Mouse (Mus musculus) ES-Bruce4 (cell line): Measurements from ENCODE around the gene Itln1. TPM values are rescaled to one million over a fixed set of nuclear protein-coding genes. Genes with fewer than 3 reads are reported as not detected.
A peak's percentile ranks its signal among the peaks of the same experiment; 100 is the strongest.

Source experiments
- H3K27ac ChIP-seq: 2 replicates; pipeline ENCODE4 v1.5.1; 2012; ENCODE audit warnings: low read length, inconsistent platforms; ENCODE audit not compliant: insufficient read depth
- H3K27me3 ChIP-seq: 2 replicates; pipeline ENCODE4 v1.6.1; 2012; ENCODE audit warnings: mild to moderate bottlenecking, low read length, inconsistent platforms; ENCODE audit not compliant: control insufficient read depth, poor library complexity, insufficient read depth, severe bottlenecking
- H3K36me3 ChIP-seq: 2 replicates; pipeline ENCODE4 v1.6.1; 2012; ENCODE audit warnings: inconsistent platforms, mild to moderate bottlenecking, low read length, moderate library complexity; ENCODE audit not compliant: control insufficient read depth, poor library complexity, insufficient read depth, severe bottlenecking
- H3K4me1 ChIP-seq: one replicate; pipeline ENCODE4 v1.8.1; 2011; ENCODE audit warnings: low read length; ENCODE audit not compliant: control insufficient read depth, insufficient read depth
- H3K4me3 ChIP-seq: 2 replicates; pipeline ENCODE4 v1.5.1; 2011; ENCODE audit warnings: low read depth, mild to moderate bottlenecking, low read length
- H3K9ac ChIP-seq: 2 replicates; pipeline ENCODE4 v1.6.1; 2012; ENCODE audit warnings: low read depth, mild to moderate bottlenecking, inconsistent platforms; ENCODE audit not compliant: poor library complexity, severe bottlenecking
- H3K9me3 ChIP-seq: replicated peaks from 2 replicates; pipeline ENCODE4 v1.6.1; 2012; ENCODE audit warnings: mild to moderate bottlenecking, low read length, inconsistent platforms; ENCODE audit not compliant: control insufficient read depth, poor library complexity, insufficient read depth, severe bottlenecking
- CTCF ChIP-seq: IDR thresholded peaks from one replicate; pipeline ENCODE4 v1.8.1; 2011; ENCODE audit warnings: low read depth, low read length
- EP300 ChIP-seq: IDR thresholded peaks from 2 replicates; pipeline ENCODE4 v1.6.1; 2011; ENCODE audit warnings: low read depth, low read length; ENCODE audit not compliant: insufficient read depth
- POLR2A ChIP-seq: IDR thresholded peaks from one replicate; pipeline ENCODE4 v1.8.1; 2011; ENCODE audit warnings: low read length; ENCODE audit not compliant: insufficient read depth
- polyA plus RNA-seq: library from polyadenylated mRNA; stranded (reverse); fragments of >200 nt; gene quantifications from 2 replicates; pipeline ENCODE4 v1.2.4, GENCODE M21; 2011; ENCODE audit warnings: low read depth; ENCODE audit not compliant: missing spikeins, insufficient read depth, insufficient read length

Itln1 gene
- polyA plus RNA-seq, 1 experiment: not detected

DNA sequence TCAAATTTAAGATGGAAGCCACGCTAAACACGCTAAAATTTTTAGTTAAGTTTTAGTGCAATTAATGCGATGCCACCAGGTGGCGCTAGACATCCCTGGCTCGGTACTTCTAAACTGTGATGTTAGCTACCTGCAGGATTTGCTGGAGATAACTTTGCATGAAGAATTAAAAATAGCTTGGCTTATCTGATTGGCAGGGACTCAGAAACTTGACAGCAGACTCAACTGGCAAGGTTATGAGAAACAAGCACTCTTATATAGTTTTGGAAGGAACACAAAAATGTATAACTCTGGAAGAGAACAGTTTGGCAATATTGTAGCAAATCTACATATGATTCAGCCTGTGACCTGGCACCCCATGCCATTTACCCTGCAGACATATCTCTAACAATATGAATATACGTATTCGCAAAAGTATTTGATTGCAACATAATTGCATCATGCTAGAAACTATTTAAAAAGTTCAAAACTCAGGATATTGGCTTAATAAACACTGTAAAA lies 64.7 kb downstream of the Itln1 start:
- H3K4me1 ChIP-seq: peaks cover 5% of the 10 kb centered on the region
- H3K27me3 ChIP-seq: no peaks in the 10 kb centered on the region
- no peak overlapping the region for H3K4me3 ChIP-seq
- H3K36me3 ChIP-seq: no peaks in the 10 kb centered on the region
- H3K9ac ChIP-seq: peak overlapping the region; percentile 52; the same call in 1 of the 2 replicates
- peak; percentile 34 for TF ChIP-seq CTCF
- no peak for TF ChIP-seq POLR2A
- no peak for TF ChIP-seq EP300
- H3K27ac ChIP-seq: no peak overlapping the region
- H3K9me3 ChIP-seq: no peaks in the 10 kb centered on the region

DNA sequence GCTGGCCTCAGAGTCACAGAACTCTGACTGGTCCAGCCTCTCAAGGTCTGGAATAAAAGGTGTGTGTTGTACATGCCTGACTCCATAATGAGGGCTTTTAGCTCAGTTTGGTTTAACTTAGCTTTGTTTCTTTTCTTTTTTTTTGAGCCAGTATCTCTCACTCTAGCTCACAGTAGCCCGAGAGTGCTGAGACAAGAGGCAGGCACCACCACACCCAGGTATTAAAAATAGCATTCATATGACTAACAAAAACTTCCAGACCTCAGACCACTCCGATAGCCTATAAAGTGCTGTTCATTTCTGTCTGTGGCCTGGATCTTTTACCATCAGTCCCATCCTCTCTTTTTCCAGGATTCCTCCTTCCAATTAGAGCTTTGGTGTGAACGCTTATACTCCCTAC lies 65.4 kb downstream of the Itln1 start:
- no peak overlapping the region for H3K27ac ChIP-seq
- TF ChIP-seq EP300 (no peak), POLR2A (no peak), CTCF (no peak)
- H3K27me3 ChIP-seq: no peaks in the 10 kb centered on the region
- no peak overlapping the region for H3K9ac ChIP-seq
- no peak overlapping the region for H3K4me3 ChIP-seq
- H3K9me3 ChIP-seq: no peaks in the 10 kb centered on the region
- no peaks in the 10 kb centered on the region for H3K36me3 ChIP-seq
- peaks cover 5% of the 10 kb centered on the region for H3K4me1 ChIP-seq

Other genes with a start within 250 kb of the Itln1 start
- 48.4 and 51.2 TPM in 2 replicates for gene Usp21, start 247.3 kb downstream of the Itln1 start, polyA plus RNA-seq
- 59.8 and 66.0 TPM in 2 replicates for gene Ufc1, start 240.3 kb downstream of the Itln1 start, polyA plus RNA-seq
- gene Dedd, start 206.1 kb downstream of the Itln1 start, polyA plus RNA-seq: 45.2 and 49.8 TPM in 2 replicates
- 42.9 and 52.0 TPM in 2 replicates for gene Nit1, start 189.6 kb downstream of the Itln1 start, polyA plus RNA-seq
- 177 and 182 TPM in 2 replicates for gene Pfdn2, start 189.6 kb downstream of the Itln1 start, polyA plus RNA-seq
- 0.52 and 0.73 TPM in 2 replicates for gene Klhdc9, start 174.5 kb downstream of the Itln1 start, polyA plus RNA-seq
- gene Nectin4, start 165.2 kb downstream of the Itln1 start, polyA plus RNA-seq: 4.3 and 4.6 TPM in 2 replicates
- 0.78 and 1.1 TPM in 2 replicates for gene Arhgap30, start 146.3 kb downstream of the Itln1 start, polyA plus RNA-seq
- gene Usf1, start 124.0 kb downstream of the Itln1 start, polyA plus RNA-seq: 57.7 and 79.4 TPM in 2 replicates
- gene Tstd1, start 116.4 kb downstream of the Itln1 start, polyA plus RNA-seq: 9.9 TPM in 2 replicates
- gene F11r, start 97.8 kb downstream of the Itln1 start, polyA plus RNA-seq: 123 and 146 TPM in 2 replicates
- gene Alyref2, start 31.8 kb downstream of the Itln1 start, polyA plus RNA-seq: 4.7 and 5.2 TPM in 2 replicates
- not detected in 2 replicates for gene Cd244a, start 23.9 kb upstream of the Itln1 start, polyA plus RNA-seq
- gene Ly9, start 72.1 kb upstream of the Itln1 start, polyA plus RNA-seq: not detected in 2 replicates
- gene Slamf7, start 117.7 kb upstream of the Itln1 start, polyA plus RNA-seq: not detected in 2 replicates
- gene Cd48, start 146.7 kb upstream of the Itln1 start, polyA plus RNA-seq: not detected in 2 replicates
- gene Slamf1, start 231.8 kb upstream of the Itln1 start, polyA plus RNA-seq: not detected in 2 replicates